Mouse (Mus musculus): Measurements from ENCODE around the gene Abhd17c. TPM values are rescaled to one million over a fixed set of nuclear protein-coding genes. Genes with fewer than 3 reads are reported as not detected.
"Not testable (repeated sequence)": the region's sequence is repeated elsewhere in the genome, so short reads cannot be mapped to it uniquely, and the experiment has no call there.

The Abhd17c gene
- 27.2 and 30.2 TPM in 2 replicates for polyA plus RNA-seq (2012; ENCODE audit: insufficient read depth, insufficient read length, missing spikeins)

GRCm38 (mm10) chr7:84151001-84151959 is at the start of gene Abhd17c:
Gene Abhd17c (minus strand): TSS chr7:84151893.
- peaks cover 30% of the 10 kb centered on the region for H3K4me1 ChIP-seq (ENCODE audit: control insufficient read depth, insufficient read depth, low read length)
- 0 out of 2 replicates have a peak, but pooled peaks have one; percentile 18 for TF ChIP-seq POLR2A (IDR thresholded peaks at IDR 0.05; ENCODE audit: borderline replicate concordance, low read depth, low read length)
- TF ChIP-seq CTCF (IDR thresholded peaks at IDR 0.05; ENCODE audit: low read depth, low read length), result no peak
- H3K4me3 ChIP-seq (ENCODE audit: insufficient read depth, low read length), result peak within 1 kb of the TSS; percentile 78
- peak within 1 kb of the TSS; percentile 71 for H3K27ac ChIP-seq (ENCODE audit: insufficient read depth, low read depth, low read length)

GRCm38 (mm10) chr7:84197208-84197860 is 45.6 kb upstream of the Abhd17c start:
- Histone ChIP-seq H3K27ac (ENCODE audit: insufficient read depth, low read depth, low read length) (peak overlapping the region; percentile 47), H3K4me3 (ENCODE audit: insufficient read depth, low read length) (no peak overlapping the region), H3K4me1 (ENCODE audit: control insufficient read depth, insufficient read depth, low read length) (peaks cover 52% of the 10 kb centered on the region)
- TF ChIP-seq CTCF (IDR thresholded peaks at IDR 0.05; ENCODE audit: low read depth, low read length), result no peak

GRCm38 (mm10) chr7:84196221-84196620 is 44.5 kb upstream of the Abhd17c start:
- H3K27ac ChIP-seq (ENCODE audit: insufficient read depth, low read depth, low read length), result peak overlapping the region; percentile 47
- peaks cover 56% of the 10 kb centered on the region for H3K4me1 ChIP-seq (ENCODE audit: control insufficient read depth, insufficient read depth, low read length)
- TF ChIP-seq POLR2A (IDR thresholded peaks at IDR 0.05; ENCODE audit: borderline replicate concordance, low read depth, low read length), result no peak
- H3K4me3 ChIP-seq (ENCODE audit: insufficient read depth, low read length), result no peak overlapping the region

GRCm38 (mm10) chr7:84192256-84192655 is 40.6 kb upstream of the Abhd17c start:
- Histone ChIP-seq H3K27ac (ENCODE audit: insufficient read depth, low read depth, low read length) (no peak overlapping the region), H3K4me3 (ENCODE audit: insufficient read depth, low read length) (no peak overlapping the region), H3K4me1 (ENCODE audit: control insufficient read depth, insufficient read depth, low read length) (peaks cover 54% of the 10 kb centered on the region)
- TF ChIP-seq CTCF (IDR thresholded peaks at IDR 0.05; ENCODE audit: low read depth, low read length), result no peak
- no peak for TF ChIP-seq POLR2A (IDR thresholded peaks at IDR 0.05; ENCODE audit: borderline replicate concordance, low read depth, low read length)

GRCm38 (mm10) chr7:84191476-84191875 is 39.8 kb upstream of the Abhd17c start:
- no peak overlapping the region for H3K4me3 ChIP-seq (ENCODE audit: insufficient read depth, low read length)
- no peak overlapping the region for H3K27ac ChIP-seq (ENCODE audit: insufficient read depth, low read depth, low read length)
- TF ChIP-seq CTCF (IDR thresholded peaks at IDR 0.05; ENCODE audit: low read depth, low read length), result no peak
- TF ChIP-seq POLR2A (IDR thresholded peaks at IDR 0.05; ENCODE audit: borderline replicate concordance, low read depth, low read length), result no peak
- H3K4me1 ChIP-seq (ENCODE audit: control insufficient read depth, insufficient read depth, low read length), result peaks cover 53% of the 10 kb centered on the region

- Histone ChIP-seq H3K4me3 (ENCODE audit: insufficient read depth, low read length) (no peak overlapping the region), H3K4me1 (ENCODE audit: control insufficient read depth, insufficient read depth, low read length) (peaks cover 39% of the 10 kb centered on the region), H3K27ac (ENCODE audit: insufficient read depth, low read depth, low read length) (peak overlapping the region; percentile 4; the same call in 1 of the 2 replicates)
- no peak for TF ChIP-seq CTCF (IDR thresholded peaks at IDR 0.05; ENCODE audit: low read depth, low read length)
- TF ChIP-seq POLR2A (IDR thresholded peaks at IDR 0.05; ENCODE audit: borderline replicate concordance, low read depth, low read length), result no peak
Observed at GRCm38 (mm10) chr7:84188196-84188595, 36.5 kb upstream of the Abhd17c start.

- TF ChIP-seq POLR2A (IDR thresholded peaks at IDR 0.05; ENCODE audit: borderline replicate concordance, low read depth, low read length) (no peak), CTCF (IDR thresholded peaks at IDR 0.05; ENCODE audit: low read depth, low read length) (no peak)
- H3K27ac ChIP-seq (ENCODE audit: insufficient read depth, low read depth, low read length), result no peak overlapping the region
- H3K4me3 ChIP-seq (ENCODE audit: insufficient read depth, low read length), result no peak overlapping the region
- H3K4me1 ChIP-seq (ENCODE audit: control insufficient read depth, insufficient read depth, low read length), result peaks cover 24% of the 10 kb centered on the region
Observed at GRCm38 (mm10) chr7:84185196-84185595, 33.5 kb upstream of the Abhd17c start.

GRCm38 (mm10) chr7:84184703-84185102 is 33.0 kb upstream of the Abhd17c start:
- peaks cover 21% of the 10 kb centered on the region for H3K4me1 ChIP-seq (ENCODE audit: control insufficient read depth, insufficient read depth, low read length)
- no peak overlapping the region for H3K4me3 ChIP-seq (ENCODE audit: insufficient read depth, low read length)
- no peak overlapping the region for H3K27ac ChIP-seq (ENCODE audit: insufficient read depth, low read depth, low read length)
- no peak for TF ChIP-seq POLR2A (IDR thresholded peaks at IDR 0.05; ENCODE audit: borderline replicate concordance, low read depth, low read length)

- not testable (repeated sequence) for H3K4me3 ChIP-seq (ENCODE audit: insufficient read depth, low read length)
- H3K4me1 ChIP-seq (ENCODE audit: control insufficient read depth, insufficient read depth, low read length), result peaks cover 11% of the 10 kb centered on the region
Observed at GRCm38 (mm10) chr7:84178809-84179208, 27.1 kb upstream of the Abhd17c start.

More at GRCm38 (mm10) chr7:84178809-84179208, 27.1 kb upstream of the Abhd17c start:
- H3K27ac ChIP-seq (ENCODE audit: insufficient read depth, low read depth, low read length), result not testable (repeated sequence)
